Mouse (Mus musculus) G1E (cell line): ENCODE measurements around the gene Etnk2. TPM values are rescaled to one million over a fixed set of nuclear protein-coding genes. Genes with fewer than 3 reads are reported as not detected.
A peak's percentile ranks its signal among the peaks of the same experiment; 100 is the strongest.

Experiments used
- ATAC-seq: 2 replicates; pipeline ENCODE4 v1.8.0; 2016; ENCODE audit warnings: mild to moderate bottlenecking; ENCODE audit not compliant: insufficient number of reproducible peaks, poor library complexity, low FRiP score, severe bottlenecking; ENCODE audit errors: extremely low read depth
- DNase-seq: peaks from one replicate; pipeline ENCODE4 v3.0.0; 2012; ENCODE audit warnings: low spot score
- H3K27me3 ChIP-seq: 2 replicates; pipeline ENCODE4 v1.6.1; 2012; ENCODE audit warnings: mild to moderate bottlenecking, low read length, inconsistent platforms; ENCODE audit not compliant: insufficient read depth
- H3K36me3 ChIP-seq: replicated peaks from 2 replicates; pipeline ENCODE3; 2012; ENCODE audit warnings: mild to moderate bottlenecking, inconsistent platforms
- H3K4me1 ChIP-seq: 2 replicates; pipeline ENCODE4 v1.6.1; 2012; ENCODE audit warnings: low read depth, low read length, inconsistent platforms, mixed read lengths; ENCODE audit not compliant: insufficient read depth
- H3K4me3 ChIP-seq: 2 replicates; pipeline ENCODE4 v1.5.1; 2012; ENCODE audit warnings: low read depth, mild to moderate bottlenecking, inconsistent platforms, low read length, moderate library complexity, mixed read lengths
- H3K9me3 ChIP-seq: replicated peaks from 2 replicates; pipeline ENCODE4 v1.6.1; 2012; ENCODE audit warnings: inconsistent platforms
- CTCF ChIP-seq: IDR thresholded peaks from 2 replicates; pipeline ENCODE4 v1.5.1; 2012; ENCODE audit warnings: low read depth, low read length, inconsistent platforms, mixed read lengths
- GATA1 ChIP-seq: IDR thresholded peaks from 2 replicates; pipeline ENCODE4 v1.6.1; 2012; ENCODE audit warnings: borderline replicate concordance, low read length, inconsistent platforms, mixed read lengths
- GATA2 ChIP-seq: IDR thresholded peaks from 2 replicates; pipeline ENCODE4 v1.6.1; 2012; ENCODE audit warnings: low read depth, low read length, inconsistent platforms, borderline replicate concordance
- POLR2AphosphoS5 ChIP-seq: IDR thresholded peaks from 2 replicates; pipeline ENCODE4 v1.6.1; 2012; ENCODE audit warnings: low read depth, low read length, inconsistent platforms; ENCODE audit not compliant: insufficient replicate concordance
- TAL1 ChIP-seq: conservative IDR thresholded peaks from 2 replicates; pipeline ENCODE4 v1.6.1; 2012; ENCODE audit warnings: low read depth, low read length, inconsistent platforms, mixed read lengths
- polyA plus RNA-seq: library from polyadenylated mRNA; stranded (reverse); fragments of >175 nt; gene quantifications from 2 replicates; pipeline ENCODE4 v1.2.3, GENCODE M21; 2012
- total RNA-seq, 2 experiments: library from RNA; stranded (forward) in 1 of 2; stranded (reverse) in 1 of 2; fragments of 200-1000 nt in 1 of 2; fragments of >200 nt in 1 of 2; fragmentation: Nextera tagmentation in 1 of 2; gene quantifications; 2 replicates each; pipeline ENCODE4 v1.2.3; 2014 to 2017

Etnk2 gene
- total and polyA plus RNA-seq, 3 experiments: 0.05 TPM; not detected in 2

GRCm38 (mm10) chr1:133383157-133383783, 19.9 kb downstream of the Etnk2 start:
- DNase-seq (no peak), ATAC-seq (no peak)
- Histone ChIP-seq H3K9me3 (no peaks in the 10 kb centered on the region), H3K27me3 (peaks cover 22% of the 10 kb centered on the region), H3K4me1 (peaks cover 8% of the 10 kb centered on the region), H3K4me3 (no peak overlapping the region), H3K36me3 (no peaks in the 10 kb centered on the region)
- TF ChIP-seq POLR2AphosphoS5: no peak
- TF ChIP-seq GATA1: no peak
- TF ChIP-seq GATA2: no peak
- TF ChIP-seq CTCF: no peak
- TF ChIP-seq TAL1: no peak

- peak overlapping the region; percentile 49; the same call in 1 of the 2 replicates for H3K4me3 ChIP-seq
- H3K9me3 ChIP-seq: no peaks in the 10 kb centered on the region
- peaks cover 6% of the 10 kb centered on the region for H3K4me1 ChIP-seq
- ATAC-seq (peak; percentile 70), DNase-seq (peak; percentile 65)
- peaks cover 27% of the 10 kb centered on the region for H3K27me3 ChIP-seq
- no peak for TF ChIP-seq TAL1
- peak; percentile 78 for TF ChIP-seq CTCF
- no peaks in the 10 kb centered on the region for H3K36me3 ChIP-seq
These were observed 22.1 kb downstream of the Etnk2 start for GRCm38 (mm10) chr1:133385506-133385905.

- TF ChIP-seq GATA2 (no peak), TAL1 (no peak), CTCF (no peak), GATA1 (no peak), POLR2AphosphoS5 (no peak)
- Histone ChIP-seq H3K4me3 (no peak overlapping the region; the same call in 1 of the 2 replicates), H3K36me3 (no peaks in the 10 kb centered on the region), H3K4me1 (peaks cover 6% of the 10 kb centered on the region), H3K27me3 (peaks cover 27% of the 10 kb centered on the region), H3K9me3 (no peaks in the 10 kb centered on the region)
- no peak for ATAC-seq
- DNase-seq: no peak
These were observed 22.8 kb downstream of the Etnk2 start for GRCm38 (mm10) chr1:133386209-133386608.

GRCm38 (mm10) chr1:133387539-133388268, 24.3 kb downstream of the Etnk2 start:
- DNase-seq (no peak), ATAC-seq (no peak)
- H3K27me3 ChIP-seq: peaks cover 25% of the 10 kb centered on the region
- no peaks in the 10 kb centered on the region for H3K9me3 ChIP-seq
- peaks cover 6% of the 10 kb centered on the region for H3K4me1 ChIP-seq
- no peaks in the 10 kb centered on the region for H3K36me3 ChIP-seq
- H3K4me3 ChIP-seq: no peak overlapping the region
- TF ChIP-seq GATA2: no peak
- no peak for TF ChIP-seq CTCF
- no peak for TF ChIP-seq POLR2AphosphoS5
- no peak for TF ChIP-seq TAL1
- TF ChIP-seq GATA1: no peak

DNA sequence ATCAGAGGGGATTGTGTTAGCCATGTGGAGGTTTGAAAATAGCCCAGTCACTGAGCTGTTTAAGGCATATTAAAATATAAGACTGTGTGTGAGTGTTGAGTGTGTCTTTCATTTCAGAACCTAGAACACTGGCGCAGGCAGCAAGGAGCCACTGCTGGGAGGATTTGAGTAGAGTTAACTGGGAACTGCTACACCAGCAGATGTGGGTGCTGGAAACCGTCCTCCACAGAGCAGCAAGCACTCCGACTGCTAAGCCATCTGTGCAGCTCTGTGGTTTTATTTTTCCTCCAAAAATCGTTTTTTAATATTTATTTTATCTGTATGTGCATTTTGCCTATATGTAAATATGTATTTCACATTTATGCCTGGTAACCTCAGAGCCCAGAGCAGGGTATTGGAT, 31.3 kb downstream of the Etnk2 start:
- no peaks in the 10 kb centered on the region for H3K9me3 ChIP-seq
- ATAC-seq (no peak), DNase-seq (no peak)
- H3K27me3 ChIP-seq: peaks cover 14% of the 10 kb centered on the region
- no peak overlapping the region for H3K4me3 ChIP-seq
- 0 out of 2 replicates have a peak, but pooled peaks cover 4% of the 10 kb centered on the region for H3K4me1 ChIP-seq
- TF ChIP-seq CTCF: no peak
- TF ChIP-seq TAL1: no peak
- no peak for TF ChIP-seq GATA1
- no peaks in the 10 kb centered on the region for H3K36me3 ChIP-seq

DNA sequence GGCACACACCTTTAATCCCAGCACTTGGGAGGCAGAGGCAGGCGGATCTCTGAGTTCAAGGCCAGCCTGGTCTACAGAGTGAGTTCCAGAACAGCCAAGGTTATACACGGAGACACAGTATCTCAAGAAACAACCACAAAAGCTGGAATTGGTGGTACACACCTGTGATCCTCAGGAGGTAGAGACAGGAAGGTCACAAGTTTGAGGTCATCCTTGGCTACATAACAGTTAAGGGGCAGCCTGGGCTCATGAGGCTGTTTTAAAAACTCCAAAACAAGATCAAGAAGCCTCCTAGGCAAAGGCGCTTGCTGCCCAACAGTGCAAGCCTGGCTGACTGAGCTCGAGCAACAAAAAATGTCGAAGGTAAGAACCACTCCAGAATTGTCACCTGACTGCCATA, 33.3 kb downstream of the Etnk2 start:
- DNase-seq: no peak
- H3K36me3 ChIP-seq: no peaks in the 10 kb centered on the region
- 0 out of 2 replicates have a peak, but pooled peaks cover 4% of the 10 kb centered on the region for H3K4me1 ChIP-seq
- no peak overlapping the region for H3K4me3 ChIP-seq
- H3K27me3 ChIP-seq: peaks cover 14% of the 10 kb centered on the region
- H3K9me3 ChIP-seq: no peaks in the 10 kb centered on the region
- no peak for ATAC-seq
- TF ChIP-seq TAL1 (no peak), CTCF (no peak), POLR2AphosphoS5 (no peak), GATA1 (no peak), GATA2 (no peak)
